Mouse (Mus musculus): Measurements from ENCODE around the gene Snrnp25.

GRCm38 (mm10) chr11:32160341-32160740 lies 44.9 kb upstream of the Snrnp25 start:
- no peak for TF ChIP-seq CTCF (conservative IDR thresholded peaks at IDR 0.05; ENCODE audit: low read length)
- TF ChIP-seq NANOG (IDR thresholded peaks at IDR 0.05; ENCODE audit: borderline replicate concordance, low read length) = no peak
